Mouse (Mus musculus): Measurements from ENCODE around the gene Spesp1.

Gene Spesp1

GRCm38 (mm10) chr9:62246380-62246942 lies 35.5 kb downstream of the Spesp1 start:
- no peak for DNase-seq (ENCODE audit: low read depth, low spot score)

- no peak for DNase-seq (ENCODE audit: low read depth, low spot score)
Observed at GRCm38 (mm10) chr9:62245612-62246379, 36.2 kb downstream of the Spesp1 start.

- no peak for DNase-seq (ENCODE audit: low read depth, low spot score)
Observed at GRCm38 (mm10) chr9:62244612-62245010, 37.4 kb downstream of the Spesp1 start.

- peak; percentile 87 for DNase-seq (ENCODE audit: low read depth, low spot score)
Observed at GRCm38 (mm10) chr9:62243991-62244611, 37.9 kb downstream of the Spesp1 start.

- no peak for DNase-seq (ENCODE audit: low read depth, low spot score)
Observed at GRCm38 (mm10) chr9:62240036-62240435, 42.0 kb downstream of the Spesp1 start.

- DNase-seq (ENCODE audit: low read depth, low spot score): no peak
Observed at GRCm38 (mm10) chr9:62237381-62237980, 44.5 kb downstream of the Spesp1 start.

GRCm38 (mm10) chr9:62235501-62235900 lies 46.5 kb downstream of the Spesp1 start:
- no peak for DNase-seq (ENCODE audit: low read depth, low spot score)

GRCm38 (mm10) chr9:62232649-62233048 lies 49.4 kb downstream of the Spesp1 start:
- DNase-seq (ENCODE audit: low read depth, low spot score): no peak

- no peak for DNase-seq (ENCODE audit: low read depth, low spot score)
Observed at GRCm38 (mm10) chr9:62231046-62231445, 51.0 kb downstream of the Spesp1 start.

- DNase-seq (ENCODE audit: low read depth, low spot score): no peak
Observed at GRCm38 (mm10) chr9:62229985-62230384, 52.0 kb downstream of the Spesp1 start.

- no peak for DNase-seq (ENCODE audit: low read depth, low spot score)
Observed at GRCm38 (mm10) chr9:62222481-62222880, 59.5 kb downstream of the Spesp1 start.

- no peak for DNase-seq (ENCODE audit: low read depth, low spot score)
Observed at GRCm38 (mm10) chr9:62222029-62222428, 60.0 kb downstream of the Spesp1 start.
